Mouse (Mus musculus): ENCODE measurements around the gene Rab11fip4. TPM values are rescaled to one million over a fixed set of nuclear protein-coding genes. Genes with fewer than 3 reads are reported as not detected.
A peak's percentile ranks its signal among the peaks of the same experiment; 100 is the strongest.

The Rab11fip4 gene
- total and polyA plus RNA-seq, 2 experiments from 2014 or later = not detected

DNA sequence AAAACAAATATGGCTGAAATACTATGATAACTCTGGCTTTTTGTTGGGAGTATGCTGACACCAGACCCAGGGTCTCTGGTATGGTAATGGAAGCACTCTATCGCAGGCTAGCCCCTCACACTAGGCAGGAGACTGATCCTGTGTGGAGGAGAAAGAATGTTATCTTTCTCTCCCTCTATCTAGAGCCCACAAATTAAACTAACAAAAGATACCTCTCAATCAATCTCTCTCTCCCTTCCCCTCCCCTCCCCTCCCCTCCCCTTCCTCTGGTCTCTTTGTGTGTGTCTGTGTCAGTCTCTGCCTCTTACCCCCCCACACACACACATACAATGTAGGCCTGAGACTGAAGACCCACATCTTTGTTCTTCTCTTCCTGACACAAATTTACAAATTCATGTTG lies 45.5 kb downstream of the Rab11fip4 start:
- WGBS = 90% methylated on average over 1 of the region's 1 CpGs
- H3K36me3 ChIP-seq (replicated peaks; ENCODE audit: control insufficient read depth, insufficient read depth, low read length) = no peaks in the 10 kb centered on the region
- H3K4me2 ChIP-seq (ENCODE audit: low read depth, low read length) = no peak overlapping the region
- no peak overlapping the region for H3K4me3 ChIP-seq (ENCODE audit: low read depth, low read length)
- no peaks in the 10 kb centered on the region for H3K27me3 ChIP-seq (ENCODE audit: control insufficient read depth, insufficient read depth, low read length)
- H3K27ac ChIP-seq (ENCODE audit: low read depth) = no peak overlapping the region
- TF ChIP-seq CTCF (IDR thresholded peaks at IDR 0.05; ENCODE audit: low read depth) (no peak), EP300 (IDR thresholded peaks at IDR 0.05; ENCODE audit: low read depth) (no peak)
- ATAC-seq (ENCODE audit: insufficient read depth, low read depth) = no peak
- no peak for DNase-seq (ENCODE audit: low spot score)
- no peaks in the 10 kb centered on the region for H3K9me3 ChIP-seq (replicated peaks; ENCODE audit: control insufficient read depth, low read length)
- no peak overlapping the region for H3K9ac ChIP-seq (replicated peaks; ENCODE audit: low read depth, low read length)
- H3K4me1 ChIP-seq (ENCODE audit: control insufficient read depth, insufficient read depth) = no peaks in the 10 kb centered on the region; the same call in 1 of the 2 replicates

GRCm38 (mm10) chr11:79638691-79639090 lies 47.7 kb downstream of the Rab11fip4 start:
- Histone ChIP-seq H3K4me1 (ENCODE audit: control insufficient read depth, insufficient read depth) (no peaks in the 10 kb centered on the region; the same call in 1 of the 2 replicates), H3K36me3 (replicated peaks; ENCODE audit: control insufficient read depth, insufficient read depth, low read length) (no peaks in the 10 kb centered on the region), H3K4me2 (ENCODE audit: low read depth, low read length) (no peak overlapping the region), H3K27ac (ENCODE audit: low read depth) (no peak overlapping the region), H3K9me3 (replicated peaks; ENCODE audit: control insufficient read depth, low read length) (no peaks in the 10 kb centered on the region), H3K4me3 (ENCODE audit: low read depth, low read length) (no peak overlapping the region), H3K9ac (replicated peaks; ENCODE audit: low read depth, low read length) (no peak overlapping the region), H3K27me3 (ENCODE audit: control insufficient read depth, insufficient read depth, low read length) (no peaks in the 10 kb centered on the region)
- no peak for DNase-seq (ENCODE audit: low spot score)
- WGBS = 83% methylated on average over 5 of the region's 5 CpGs
- no peak for ATAC-seq (ENCODE audit: insufficient read depth, low read depth)
- no peak for TF ChIP-seq EP300 (IDR thresholded peaks at IDR 0.05; ENCODE audit: low read depth)
- TF ChIP-seq CTCF (IDR thresholded peaks at IDR 0.05; ENCODE audit: low read depth) = no peak

GRCm38 (mm10) chr11:79640940-79641733 lies 50.1 kb downstream of the Rab11fip4 start:
- WGBS = 42% methylated on average over 8 of the region's 8 CpGs
- DNase-seq (ENCODE audit: low spot score) (no peak), ATAC-seq (ENCODE audit: insufficient read depth, low read depth) (no peak)
- no peak overlapping the region; the same call in 1 of the 2 replicates for H3K27ac ChIP-seq (ENCODE audit: low read depth)
- H3K9me3 ChIP-seq (replicated peaks; ENCODE audit: control insufficient read depth, low read length) = no peaks in the 10 kb centered on the region
- peaks cover 9% of the 10 kb centered on the region; the same call in 1 of the 2 replicates for H3K4me1 ChIP-seq (ENCODE audit: control insufficient read depth, insufficient read depth)
- no peaks in the 10 kb centered on the region for H3K27me3 ChIP-seq (ENCODE audit: control insufficient read depth, insufficient read depth, low read length)
- no peak overlapping the region for H3K9ac ChIP-seq (replicated peaks; ENCODE audit: low read depth, low read length)
- no peaks in the 10 kb centered on the region for H3K36me3 ChIP-seq (replicated peaks; ENCODE audit: control insufficient read depth, insufficient read depth, low read length)
- H3K4me2 ChIP-seq (ENCODE audit: low read depth, low read length) = no peak overlapping the region
- TF ChIP-seq CTCF (IDR thresholded peaks at IDR 0.05; ENCODE audit: low read depth) (no peak), EP300 (IDR thresholded peaks at IDR 0.05; ENCODE audit: low read depth) (no peak)
- no peak overlapping the region for H3K4me3 ChIP-seq (ENCODE audit: low read depth, low read length)

GRCm38 (mm10) chr11:79643730-79644129 lies 52.7 kb downstream of the Rab11fip4 start:
- Histone ChIP-seq H3K4me2 (ENCODE audit: low read depth, low read length) (no peak overlapping the region), H3K27ac (ENCODE audit: low read depth) (no peak overlapping the region), H3K27me3 (ENCODE audit: control insufficient read depth, insufficient read depth, low read length) (peaks cover 8% of the 10 kb centered on the region; the same call in 1 of the 2 replicates), H3K9me3 (replicated peaks; ENCODE audit: control insufficient read depth, low read length) (no peaks in the 10 kb centered on the region), H3K4me3 (ENCODE audit: low read depth, low read length) (no peak overlapping the region), H3K4me1 (ENCODE audit: control insufficient read depth, insufficient read depth) (peaks cover 22% of the 10 kb centered on the region), H3K36me3 (replicated peaks; ENCODE audit: control insufficient read depth, insufficient read depth, low read length) (no peaks in the 10 kb centered on the region), H3K9ac (replicated peaks; ENCODE audit: low read depth, low read length) (no peak overlapping the region)
- DNase-seq (ENCODE audit: low spot score) (no peak), ATAC-seq (ENCODE audit: insufficient read depth, low read depth) (no peak)
- 86% methylated on average over 9 of the region's 9 CpGs for WGBS
- TF ChIP-seq CTCF (IDR thresholded peaks at IDR 0.05; ENCODE audit: low read depth) = no peak

GRCm38 (mm10) chr11:79644717-79645191 lies 53.7 kb downstream of the Rab11fip4 start:
- DNase-seq (ENCODE audit: low spot score) (no peak), ATAC-seq (ENCODE audit: insufficient read depth, low read depth) (peak; percentile 46)
- H3K27ac ChIP-seq (ENCODE audit: low read depth) = no peak overlapping the region
- TF ChIP-seq EP300 (IDR thresholded peaks at IDR 0.05; ENCODE audit: low read depth) = no peak
- no peak for TF ChIP-seq CTCF (IDR thresholded peaks at IDR 0.05; ENCODE audit: low read depth)
- no peak overlapping the region for H3K4me2 ChIP-seq (ENCODE audit: low read depth, low read length)
- H3K4me1 ChIP-seq (ENCODE audit: control insufficient read depth, insufficient read depth) = peaks cover 22% of the 10 kb centered on the region
- no peak overlapping the region for H3K9ac ChIP-seq (replicated peaks; ENCODE audit: low read depth, low read length)
- H3K9me3 ChIP-seq (replicated peaks; ENCODE audit: control insufficient read depth, low read length) = no peaks in the 10 kb centered on the region
- H3K36me3 ChIP-seq (replicated peaks; ENCODE audit: control insufficient read depth, insufficient read depth, low read length) = no peaks in the 10 kb centered on the region
- H3K4me3 ChIP-seq (ENCODE audit: low read depth, low read length) = no peak overlapping the region
- H3K27me3 ChIP-seq (ENCODE audit: control insufficient read depth, insufficient read depth, low read length) = peaks cover 8% of the 10 kb centered on the region; the same call in 1 of the 2 replicates
- 20% methylated on average over 8 of the region's 8 CpGs for WGBS
